Mouse (Mus musculus): ENCODE measurements around the gene Reep3.
"Not testable (repeated sequence)": the region's sequence is repeated elsewhere in the genome, so short reads cannot be mapped to it uniquely, and the experiment has no call there.

Gene Reep3

GRCm38 (mm10) chr10:67096621-67097436 is at the start of gene Reep3:
Gene Reep3, minus strand, starts transcription at chr10:67096945.
- DNase-seq, result peak; percentile 86 to 89

GRCm38 (mm10) chr10:67145623-67146022 is 48.9 kb upstream of the Reep3 start:
- DNase-seq, result no peak

- no peak for DNase-seq
These were observed 47.5 kb upstream of the Reep3 start for GRCm38 (mm10) chr10:67144269-67144668.

- DNase-seq, result no peak
These were observed 46.9 kb upstream of the Reep3 start for GRCm38 (mm10) chr10:67143661-67144060.

GRCm38 (mm10) chr10:67137437-67137836 is 40.7 kb upstream of the Reep3 start:
- no peak for DNase-seq

GRCm38 (mm10) chr10:67134322-67134721 is 37.6 kb upstream of the Reep3 start:
- no peak for DNase-seq

- no peak for DNase-seq
These were observed 35.0 kb upstream of the Reep3 start for GRCm38 (mm10) chr10:67131709-67132108.

- DNase-seq, result peak; percentile 72 to 78
These were observed 32.8 kb upstream of the Reep3 start for GRCm38 (mm10) chr10:67129531-67129930.

GRCm38 (mm10) chr10:67126859-67127758 is 30.4 kb upstream of the Reep3 start:
- peak; percentile 65 for DNase-seq

- no peak for DNase-seq
These were observed 29.5 kb upstream of the Reep3 start for GRCm38 (mm10) chr10:67126061-67126858.

- DNase-seq, result peak in 1 of 2 experiments; percentile 15
These were observed 27.4 kb upstream of the Reep3 start for GRCm38 (mm10) chr10:67124156-67124555.

GRCm38 (mm10) chr10:67123756-67124155 is 27.0 kb upstream of the Reep3 start:
- DNase-seq, result no peak

GRCm38 (mm10) chr10:67120640-67121039 is 23.9 kb upstream of the Reep3 start:
- no peak for DNase-seq

- peak in 1 of 2 experiments; percentile 4 for DNase-seq
These were observed 23.4 kb upstream of the Reep3 start for GRCm38 (mm10) chr10:67120180-67120579.

- DNase-seq, result no peak
These were observed 22.5 kb upstream of the Reep3 start for GRCm38 (mm10) chr10:67119291-67119690.

- peak; percentile 63 to 68 for DNase-seq
These were observed 19.5 kb upstream of the Reep3 start for GRCm38 (mm10) chr10:67116251-67116650.

GRCm38 (mm10) chr10:67115666-67116091 is 18.9 kb upstream of the Reep3 start:
- DNase-seq, result peak in 1 of 2 experiments; percentile 62

- no peak for DNase-seq
These were observed 18.4 kb upstream of the Reep3 start for GRCm38 (mm10) chr10:67115115-67115514.

GRCm38 (mm10) chr10:67113833-67114232 is 17.1 kb upstream of the Reep3 start:
- DNase-seq, result no peak

- DNase-seq, result not testable (repeated sequence)
These were observed 16.2 kb upstream of the Reep3 start for GRCm38 (mm10) chr10:67112967-67113366.

- DNase-seq, result no peak
These were observed 15.0 kb upstream of the Reep3 start for GRCm38 (mm10) chr10:67111799-67112177.

- peak in 1 of 2 experiments; percentile 37 for DNase-seq
These were observed 14.5 kb upstream of the Reep3 start for GRCm38 (mm10) chr10:67111044-67111798.
